Mouse (Mus musculus) layer of hippocampus, adult 18-20 months (tissue): ENCODE data around the gene Cfap44. TPM values are rescaled to one million over a fixed set of nuclear protein-coding genes. Genes with fewer than 3 reads are reported as not detected.
A peak's percentile ranks its signal among the peaks of the same experiment; 100 is the strongest.

ENCODE experiments used
- DNase-seq, 2 experiments: peaks; one replicate each; pipeline ENCODE4 v3.0.0; 2022; ENCODE audit warnings: low spot score in 2 of 2
- long read RNA-seq: library from polyadenylated mRNA; stranded (forward); transcript quantifications from one replicate; pipeline ENCODE4 v2.0.0, GENCODE M21; 2021
- total RNA-seq, 2 experiments: library from RNA; stranded (reverse); gene quantifications; 2 replicates each; pipeline ENCODE4 v1.2.3; 2021

The Cfap44 gene
- total RNA-seq: 10 to 100 TPM; 10.8 to 10.9 TPM
- long read RNA-seq, partial matches to known transcripts: 1 of 5 reads
- long read RNA-seq, other reads (novel, unspliced or antisense): 4 of 5 reads

DNA sequence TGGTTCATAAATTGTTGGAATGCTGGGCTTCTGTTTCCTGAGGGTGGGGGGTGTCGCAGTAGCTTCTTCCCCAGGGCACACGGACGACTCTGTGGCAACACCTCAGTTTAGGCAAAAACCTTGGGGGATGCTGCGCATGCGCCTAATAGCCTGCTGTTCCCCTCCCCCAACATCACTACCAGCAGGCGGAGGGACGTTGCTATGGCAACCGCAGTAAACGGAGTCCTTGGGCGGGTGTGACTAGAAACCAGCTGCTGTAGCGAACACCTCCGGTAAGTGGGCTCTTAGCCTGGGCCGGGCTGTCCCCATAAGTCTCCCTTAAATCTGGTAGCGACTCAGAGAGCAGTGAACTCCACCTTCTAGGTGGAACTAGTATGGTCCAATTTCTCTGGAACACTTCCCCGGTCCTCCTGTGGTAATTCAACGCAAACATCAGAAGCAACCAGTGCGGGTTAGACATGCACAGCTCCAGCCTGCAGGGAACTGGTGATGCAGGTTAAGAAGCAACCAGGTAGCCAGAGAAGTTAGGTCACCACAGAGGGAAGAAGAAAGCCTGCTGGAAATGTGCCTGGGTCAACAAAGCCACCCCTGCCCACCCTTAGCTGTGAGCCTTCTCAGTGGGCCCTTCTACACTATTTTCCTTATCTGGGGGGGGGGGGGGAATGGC lies at the start of gene Cfap44:
Gene Cfap44, plus strand, starts transcription at position 220 of the 667 bp plus-strand sequence.
- peak; percentile 87 to 95 for DNase-seq

DNA sequence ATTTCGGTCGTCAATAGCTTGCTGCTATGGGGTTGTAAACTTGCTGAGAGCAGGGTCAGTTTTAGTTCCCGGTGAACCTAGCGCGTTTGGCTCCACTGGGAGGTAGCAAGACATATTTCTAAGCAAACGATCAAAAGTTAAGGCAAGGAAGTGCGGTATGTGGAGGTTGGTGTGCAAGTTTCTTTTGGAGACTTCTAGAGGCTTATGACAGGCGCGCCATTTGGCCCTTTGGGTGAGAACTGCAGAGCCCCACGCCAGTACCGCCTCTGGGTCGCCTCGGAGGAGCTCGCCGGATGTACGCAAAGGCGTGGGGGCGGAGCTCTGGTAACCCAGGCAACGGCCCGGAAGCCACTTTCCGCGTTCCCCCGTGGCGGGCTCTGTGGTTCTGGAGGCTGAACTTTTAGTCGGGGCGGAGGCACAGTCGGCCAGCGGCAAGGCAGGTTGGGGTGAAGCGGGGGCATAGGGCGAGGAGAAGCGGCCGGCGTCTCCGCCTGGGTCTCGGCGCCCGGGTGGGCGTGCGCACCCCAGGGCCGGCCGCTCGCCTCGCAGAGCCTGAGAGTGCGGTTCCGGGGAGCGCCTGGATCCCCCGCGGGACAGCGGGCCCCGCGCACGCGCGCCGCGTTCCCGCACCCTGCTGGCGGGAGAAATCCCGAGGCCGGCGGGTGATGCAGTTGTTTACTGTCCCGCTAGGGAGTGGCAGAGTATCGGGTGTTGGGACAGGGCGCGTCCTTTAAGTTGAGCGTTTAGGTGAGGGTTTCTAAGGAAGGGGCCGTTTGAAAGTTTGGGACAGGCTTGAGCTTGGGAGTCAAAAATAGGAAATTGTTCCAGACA lies 47.3 kb upstream of the Cfap44 start, which contains the start of gene Spice1:
Gene Spice1, plus strand, starts transcription at position 51 of the 831 bp plus-strand sequence.
- peak; percentile 88 to 95 for DNase-seq

DNA sequence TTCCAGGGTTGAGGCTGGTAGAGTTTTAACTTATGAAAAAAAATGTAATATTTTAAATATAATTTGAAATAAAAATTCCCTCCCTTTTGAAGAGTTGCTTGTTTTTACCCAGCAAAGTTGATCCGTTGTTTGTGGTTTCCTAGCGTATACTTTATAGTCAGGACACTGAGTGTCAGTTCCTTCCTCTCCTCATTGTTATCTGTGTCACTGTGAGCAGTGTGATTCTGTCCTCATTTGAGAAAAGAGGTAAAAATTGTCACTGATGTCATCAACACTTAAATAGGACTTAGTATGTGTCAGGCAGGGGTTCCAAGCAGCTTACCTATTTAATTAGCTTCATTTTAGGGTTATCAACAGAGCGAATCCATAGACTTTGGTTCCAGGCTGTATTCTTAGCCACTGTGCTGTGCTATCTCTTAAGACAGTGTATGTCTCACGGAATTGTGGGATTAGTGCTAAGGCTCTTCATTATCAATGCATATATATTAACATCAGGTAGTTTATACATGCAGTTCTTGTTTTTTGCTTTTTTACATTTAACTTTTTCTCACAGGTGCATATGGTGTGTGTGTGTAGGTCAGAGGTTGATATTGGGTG lies 44.7 kb upstream of the Cfap44 start:
- no peak for DNase-seq

DNA sequence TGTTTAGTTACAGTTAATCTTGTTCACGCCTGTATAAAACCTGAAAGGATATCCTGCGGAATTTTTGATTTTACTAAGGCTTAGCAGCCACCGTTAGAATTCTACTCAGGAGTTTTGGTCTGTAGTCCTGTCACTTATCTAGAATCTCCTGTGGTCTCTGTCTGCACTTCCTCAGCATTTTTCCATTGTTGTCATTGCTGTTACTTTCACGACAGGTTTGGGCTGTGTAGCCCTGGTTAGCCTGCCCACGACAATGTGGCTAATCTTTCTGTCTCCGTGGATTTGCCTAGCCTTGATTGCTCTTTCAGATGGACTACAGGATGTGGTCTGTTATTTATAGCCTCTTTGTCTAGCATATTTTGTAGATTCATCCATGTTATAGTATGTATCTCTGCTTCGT lies 38.3 kb upstream of the Cfap44 start:
- no peak for DNase-seq

DNA sequence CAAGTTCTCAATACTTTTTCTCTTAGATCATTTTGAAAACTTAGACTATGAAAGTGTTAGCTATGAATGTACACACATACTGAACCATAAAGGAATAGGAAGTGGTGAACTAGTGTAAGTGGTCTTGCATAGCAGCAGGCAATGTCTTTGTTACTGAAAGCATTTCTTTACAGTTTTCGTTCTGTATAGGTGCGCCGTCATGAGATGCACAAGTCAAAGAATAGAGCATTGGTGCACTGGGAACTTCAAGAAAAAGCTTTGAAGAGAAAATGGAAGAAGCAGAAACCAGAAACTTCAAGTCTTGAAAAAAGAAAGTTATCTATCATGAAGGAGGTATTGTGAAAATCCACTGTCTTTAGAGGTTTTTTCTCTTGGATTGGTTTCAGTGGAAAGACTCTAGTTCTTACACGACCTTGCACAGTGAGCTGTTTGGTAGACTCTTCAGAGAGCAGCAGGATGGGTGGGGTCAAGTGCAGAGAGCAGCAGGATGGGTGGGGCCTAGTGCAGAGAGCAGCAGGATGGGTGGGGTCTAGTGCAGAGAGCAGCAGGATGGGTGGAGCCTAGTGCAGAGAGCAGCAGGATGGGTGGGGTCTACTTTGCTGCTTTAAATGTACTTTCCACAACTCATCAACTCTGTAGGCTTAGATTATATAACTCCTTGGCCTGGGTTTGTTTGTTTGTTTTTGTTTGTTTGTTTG lies 36.9 kb upstream of the Cfap44 start:
- no peak for DNase-seq

DNA sequence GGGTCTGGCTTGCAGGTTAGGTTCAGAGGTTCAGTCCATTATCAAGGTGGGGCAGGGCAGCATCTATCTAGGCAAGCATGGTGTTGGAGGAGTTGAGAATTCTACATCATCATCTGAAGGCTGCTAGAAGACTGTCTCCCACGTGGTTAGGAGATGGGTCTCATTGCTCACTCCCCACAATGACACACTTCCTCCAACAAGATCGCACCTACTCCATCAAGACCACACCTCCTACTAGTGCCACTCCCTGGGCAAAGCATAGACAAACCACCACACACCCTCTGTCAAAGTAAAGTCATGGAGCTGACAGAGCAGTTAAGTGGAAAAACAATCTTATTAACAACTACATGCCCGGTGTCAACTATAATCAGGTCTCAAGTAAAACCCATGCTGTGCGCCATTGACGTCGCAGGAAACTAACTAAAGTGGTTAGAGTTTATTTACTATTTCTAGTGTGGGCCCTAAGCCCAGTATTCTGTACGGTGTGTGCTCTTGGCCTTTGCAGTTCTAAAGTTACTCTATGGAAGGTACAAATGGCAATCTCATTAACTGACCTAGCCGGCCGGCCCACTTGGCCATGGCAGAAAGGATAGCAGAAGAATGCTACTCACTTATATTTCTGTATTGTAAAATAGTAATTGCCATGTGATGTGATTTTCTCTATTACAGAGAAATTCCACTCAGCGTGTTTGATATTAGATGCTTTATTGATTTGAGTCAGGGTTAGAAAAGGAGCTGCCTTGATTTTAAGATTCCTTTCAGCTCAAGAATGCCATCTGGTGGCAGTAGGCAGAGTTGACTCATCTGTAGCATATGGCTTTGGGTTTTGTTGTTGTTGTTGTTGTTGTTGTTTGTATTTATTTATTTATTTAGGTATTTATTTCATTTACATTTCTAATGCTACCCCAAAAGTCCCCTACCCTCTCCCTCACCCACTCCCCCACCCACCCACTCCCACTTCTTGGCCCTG lies 32.4 kb upstream of the Cfap44 start:
- peak in 1 of 2 experiments; percentile 63 for DNase-seq

DNA sequence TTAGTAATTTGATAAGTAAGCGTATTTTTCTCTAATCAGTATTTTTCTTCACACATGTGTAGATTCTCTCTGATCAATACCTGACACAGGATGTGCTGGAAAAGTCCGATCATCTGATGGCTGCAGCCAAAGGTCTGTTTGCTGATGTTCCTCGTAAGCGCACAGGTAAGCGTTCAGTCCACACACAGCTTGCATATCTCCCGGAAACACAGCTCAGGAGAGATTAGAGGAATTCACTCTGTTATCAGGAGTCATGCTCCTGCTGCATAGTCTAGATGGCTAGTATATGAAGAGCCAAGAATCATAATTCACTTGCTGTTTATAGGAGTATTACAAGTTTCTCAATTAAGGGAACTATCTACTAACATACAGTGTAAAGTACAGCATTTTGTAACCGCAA lies 29.1 kb upstream of the Cfap44 start:
- DNase-seq: no peak

DNA sequence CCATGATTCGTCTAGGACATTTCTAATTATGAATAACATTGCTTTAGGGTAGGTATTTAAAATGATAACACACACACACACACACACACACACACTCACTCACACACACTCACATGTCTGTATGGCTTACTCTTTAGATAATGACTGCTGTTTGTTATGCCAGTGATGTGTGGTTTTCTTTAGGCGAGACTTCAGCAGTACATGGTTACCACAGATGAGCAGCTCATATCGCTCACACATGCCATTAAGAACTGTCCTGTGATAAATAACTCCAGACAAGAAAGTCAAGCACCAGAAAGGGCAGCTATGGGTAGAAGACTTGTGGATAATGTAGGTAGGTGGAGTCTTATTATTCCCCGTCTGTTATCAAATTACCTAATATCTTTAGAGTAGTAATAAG lies 19.1 kb upstream of the Cfap44 start:
- no peak for DNase-seq

DNA sequence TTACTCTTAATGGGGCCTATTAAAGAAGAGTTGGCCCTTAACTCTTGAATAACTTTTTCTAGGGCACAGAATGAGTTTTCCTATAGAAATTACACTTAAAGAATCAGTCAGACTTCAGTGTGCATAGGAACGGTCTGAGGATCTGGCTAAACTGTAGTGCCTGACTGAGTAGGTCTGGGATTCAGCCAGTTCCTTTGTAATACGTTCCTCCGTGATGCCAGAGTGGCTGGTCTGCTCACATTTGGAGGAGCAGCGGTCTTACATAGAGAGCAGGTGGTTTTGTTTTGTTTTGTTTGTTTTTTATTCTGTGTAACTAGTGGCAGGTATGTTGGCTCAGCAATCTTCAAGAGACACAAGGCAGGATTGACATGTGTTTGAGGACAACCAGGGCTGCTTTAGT lies 14.6 kb upstream of the Cfap44 start:
- DNase-seq: no peak

DNA sequence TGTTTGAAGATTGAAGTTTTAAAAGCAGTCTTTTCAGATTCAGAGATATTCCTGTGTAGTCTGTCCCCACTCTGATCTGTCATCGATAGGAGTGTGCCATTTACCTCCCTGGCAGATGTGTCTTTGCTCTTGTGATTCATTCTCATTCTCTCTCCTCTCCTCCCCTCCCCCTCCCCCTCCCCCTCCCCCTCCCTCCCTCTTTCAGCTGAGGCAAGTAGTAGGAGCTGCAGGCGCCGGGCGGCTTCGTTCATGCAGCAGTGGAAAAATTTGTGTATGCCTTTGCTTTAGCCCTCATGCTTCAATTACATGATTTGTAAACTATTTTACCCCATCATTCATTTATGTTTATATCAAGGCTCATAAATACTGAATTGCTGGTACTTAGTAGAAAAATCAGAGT lies 13.0 kb upstream of the Cfap44 start:
- DNase-seq: no peak

DNA sequence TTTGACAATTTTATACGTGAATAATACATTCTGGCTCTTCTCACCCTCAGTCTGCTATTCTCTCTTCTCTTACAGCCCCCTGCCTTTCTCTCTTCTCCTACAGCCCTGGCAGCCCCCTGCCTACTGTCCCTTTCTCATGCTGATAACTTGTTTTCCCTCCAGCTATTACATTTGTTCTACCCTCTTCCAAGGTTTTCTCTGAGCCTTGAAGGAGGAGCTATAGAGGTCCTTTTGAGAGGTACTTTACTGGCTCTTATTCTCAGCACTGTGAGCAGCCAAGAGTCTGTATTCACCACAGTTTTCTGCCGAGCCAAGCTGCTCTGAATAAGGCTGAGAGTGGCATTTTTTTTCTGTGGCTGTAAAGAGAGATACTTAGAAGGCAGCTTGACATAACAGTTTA lies 11.0 kb upstream of the Cfap44 start:
- DNase-seq: no peak

DNA sequence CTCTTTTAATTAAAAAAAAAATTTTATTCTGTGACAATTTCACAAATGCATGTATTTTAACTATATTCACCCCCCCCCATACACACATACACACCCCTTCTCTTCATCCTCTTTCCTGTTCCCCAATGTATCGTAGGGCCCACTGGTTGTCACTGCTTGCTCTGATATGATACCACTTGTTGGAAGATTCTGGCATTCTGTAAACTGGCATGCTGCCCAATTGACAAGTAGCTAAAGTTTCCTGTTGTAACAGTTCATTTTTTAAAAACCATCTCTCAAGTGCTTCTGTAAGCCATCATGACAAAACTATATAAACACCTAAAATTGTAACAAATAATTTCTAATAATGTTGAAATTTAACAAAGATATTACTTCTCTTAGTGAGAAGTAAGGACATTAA lies 10.3 kb upstream of the Cfap44 start:
- no peak for DNase-seq

DNA sequence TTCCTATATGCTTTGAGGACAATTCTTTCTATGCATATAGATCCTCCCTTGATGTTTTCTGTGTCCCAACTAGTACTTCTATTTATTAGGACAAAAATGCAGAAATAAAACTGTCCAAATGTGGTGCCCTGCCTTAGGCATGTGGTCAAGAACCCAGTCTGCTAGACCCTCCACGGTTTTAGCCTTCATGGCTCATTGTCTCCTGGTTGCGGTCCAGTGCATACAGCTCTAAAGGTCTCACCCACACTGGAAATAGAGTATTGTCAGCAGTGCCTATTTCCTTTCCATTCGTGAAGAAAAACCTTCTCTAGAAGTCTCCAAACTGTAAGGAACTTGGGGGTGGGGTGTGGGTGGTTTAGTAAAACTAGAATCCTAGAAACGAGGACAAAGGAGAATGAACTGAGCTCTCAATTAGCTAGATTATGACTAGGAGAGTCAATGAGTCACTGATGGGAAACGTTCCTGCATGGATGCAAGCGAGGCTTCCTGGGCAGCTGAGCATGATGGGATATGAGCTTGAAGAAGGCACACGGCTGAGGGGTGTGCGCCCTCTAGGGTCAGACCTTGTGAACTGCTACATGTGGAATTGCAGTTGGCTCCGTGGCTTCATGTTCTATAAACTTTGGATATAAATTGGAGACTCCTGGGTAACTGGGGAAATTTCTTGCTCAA lies 2.6 kb upstream of the Cfap44 start:
- peak; percentile 60 to 77 for DNase-seq

DNA sequence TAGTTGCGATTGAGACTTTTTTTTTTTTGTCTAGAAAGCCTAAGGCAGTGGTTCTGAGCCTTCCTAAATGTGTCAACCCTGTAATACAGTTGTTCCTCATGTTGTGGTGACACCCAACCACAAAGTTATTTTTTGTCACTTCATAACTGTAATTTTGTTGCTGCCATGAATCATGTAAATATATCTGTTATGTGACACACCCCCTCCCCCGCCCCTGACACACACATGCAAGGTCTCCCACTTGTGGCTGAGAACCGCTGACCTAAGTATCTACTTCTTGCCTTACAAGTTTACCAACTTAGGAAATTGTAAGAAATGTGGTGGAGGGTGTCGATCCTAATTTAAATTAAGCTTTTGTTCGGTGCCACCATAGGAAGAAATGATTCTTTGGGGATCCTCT lies 10.3 kb downstream of the Cfap44 start:
- DNase-seq: no peak

DNA sequence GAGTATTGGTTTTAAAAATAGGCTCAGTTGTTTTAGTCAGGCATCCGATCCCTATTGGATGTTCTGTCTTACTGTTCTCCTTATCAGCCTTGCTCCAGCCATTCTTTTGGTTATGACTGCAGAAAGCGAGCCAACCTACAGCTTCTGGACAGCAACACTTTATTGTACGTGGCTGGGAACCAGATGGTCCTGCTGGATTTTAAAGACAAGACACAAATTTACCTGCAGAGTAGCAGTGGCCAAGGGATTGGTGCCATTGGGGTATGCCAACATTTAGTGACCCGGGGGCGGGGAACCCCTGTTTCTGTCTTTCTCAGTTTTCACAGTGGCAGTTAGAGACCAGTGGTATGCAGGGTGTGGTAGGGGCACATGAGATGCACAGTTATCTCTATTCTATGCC lies 12.6 kb downstream of the Cfap44 start:
- no peak for DNase-seq

DNA sequence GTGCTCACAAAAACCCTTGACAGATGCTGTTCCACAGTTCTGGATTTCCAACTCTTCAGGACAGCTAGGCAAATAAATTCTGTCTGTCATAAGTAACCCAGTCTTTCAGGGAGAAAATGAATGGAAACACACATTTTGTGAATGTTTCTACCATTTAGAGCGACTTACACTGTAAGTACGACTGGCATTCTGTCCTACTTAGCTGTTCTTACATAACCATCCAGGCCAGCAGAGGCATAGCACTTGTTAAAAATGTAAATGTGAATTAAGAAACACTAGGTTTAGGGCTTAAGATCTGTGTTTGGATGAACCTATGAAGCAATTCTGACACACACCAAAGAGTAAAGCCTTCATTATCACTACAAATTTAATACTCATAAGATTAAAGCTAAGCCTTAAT lies 13.7 kb downstream of the Cfap44 start:
- no peak for DNase-seq

DNA sequence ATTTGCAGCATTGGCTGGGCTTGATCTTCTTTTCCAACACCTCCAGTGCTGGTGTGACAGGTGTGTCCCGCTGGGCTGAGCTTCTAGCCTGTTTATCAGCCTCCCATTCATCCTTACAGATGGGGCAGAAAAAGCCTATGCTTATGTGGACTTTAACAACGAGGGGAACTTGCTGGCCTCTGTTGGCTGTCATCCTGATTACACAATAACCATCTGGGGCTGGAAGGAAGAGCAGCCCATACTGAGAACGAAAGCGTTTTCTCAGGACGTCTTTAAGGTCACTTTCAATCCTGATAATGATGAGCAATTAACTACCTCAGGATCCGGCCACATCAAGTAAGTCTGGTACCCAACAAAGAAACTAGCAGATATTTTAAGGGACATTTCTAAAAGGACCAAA lies 15.6 kb downstream of the Cfap44 start:
- DNase-seq: no peak

DNA sequence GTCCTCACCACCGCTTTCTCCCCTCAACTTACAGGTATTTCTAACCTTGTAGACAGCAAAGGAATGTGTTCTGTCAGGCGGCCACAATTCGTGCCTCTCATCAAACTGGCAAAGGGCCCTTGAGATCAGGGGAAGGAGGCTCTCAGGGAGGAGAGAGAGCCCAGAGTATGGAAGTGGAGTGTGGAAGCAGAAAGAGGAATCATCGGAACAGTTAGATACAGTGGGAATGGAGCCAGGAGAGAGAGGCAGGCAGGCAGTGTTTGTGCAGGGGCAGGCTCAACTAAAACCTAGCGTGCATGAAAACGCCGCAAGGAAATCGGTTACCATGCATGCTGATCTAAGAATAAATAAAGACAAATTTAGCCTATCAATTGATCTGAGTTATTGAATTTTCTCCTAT lies 23.0 kb downstream of the Cfap44 start:
- peak in 1 of 2 experiments; percentile 56 for DNase-seq

DNA sequence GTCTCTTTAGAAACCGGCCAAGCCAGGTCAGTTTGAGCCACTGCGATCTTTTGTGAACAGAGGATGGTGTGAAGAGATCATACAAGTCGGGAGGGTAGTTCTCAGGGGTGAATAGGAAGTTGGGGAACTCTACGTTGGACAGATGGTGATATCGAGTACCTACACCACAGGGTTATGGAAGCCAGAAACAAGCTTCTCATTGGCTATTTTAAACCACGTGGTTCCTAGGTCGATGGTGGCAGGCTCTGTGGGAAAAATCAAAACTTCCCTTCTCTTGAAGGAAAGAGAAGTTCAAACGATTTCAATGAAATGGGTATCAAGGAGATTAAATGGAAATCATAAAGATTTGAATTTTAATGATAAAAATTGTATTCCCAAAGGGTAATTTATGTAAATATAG lies 27.1 kb downstream of the Cfap44 start:
- no peak for DNase-seq

DNA sequence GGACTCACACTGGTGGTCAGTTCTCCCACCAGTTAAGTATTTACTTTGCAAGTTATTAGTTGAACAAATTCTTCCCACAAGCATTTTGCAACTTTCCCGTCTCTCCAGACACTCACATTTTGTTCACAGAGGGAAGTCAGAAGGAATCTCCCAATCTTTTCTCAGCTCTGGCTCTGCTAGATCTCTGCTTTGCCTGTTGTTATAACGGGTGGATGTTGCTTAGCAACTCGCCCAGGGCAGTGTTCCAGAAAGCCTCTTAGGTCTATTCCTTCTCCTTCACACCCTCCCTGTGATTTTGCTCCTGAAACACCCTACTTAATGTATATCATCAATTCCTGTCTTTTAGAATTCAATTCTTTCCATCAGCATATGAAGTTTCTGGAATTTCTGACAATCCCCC lies 28.9 kb downstream of the Cfap44 start:
- DNase-seq: peak; percentile 45 to 80
